Mouse (Mus musculus): Measurements from ENCODE around the gene Gbf1.

Gbf1 gene

GRCm38 (mm10) chr19:46331326-46331725 lies 179.0 kb downstream of the Gbf1 start:
- no peak for DNase-seq (ENCODE audit: low read depth)

- DNase-seq (ENCODE audit: low read depth), result no peak
These were observed 179.6 kb downstream of the Gbf1 start for GRCm38 (mm10) chr19:46331936-46332335.

DNA sequence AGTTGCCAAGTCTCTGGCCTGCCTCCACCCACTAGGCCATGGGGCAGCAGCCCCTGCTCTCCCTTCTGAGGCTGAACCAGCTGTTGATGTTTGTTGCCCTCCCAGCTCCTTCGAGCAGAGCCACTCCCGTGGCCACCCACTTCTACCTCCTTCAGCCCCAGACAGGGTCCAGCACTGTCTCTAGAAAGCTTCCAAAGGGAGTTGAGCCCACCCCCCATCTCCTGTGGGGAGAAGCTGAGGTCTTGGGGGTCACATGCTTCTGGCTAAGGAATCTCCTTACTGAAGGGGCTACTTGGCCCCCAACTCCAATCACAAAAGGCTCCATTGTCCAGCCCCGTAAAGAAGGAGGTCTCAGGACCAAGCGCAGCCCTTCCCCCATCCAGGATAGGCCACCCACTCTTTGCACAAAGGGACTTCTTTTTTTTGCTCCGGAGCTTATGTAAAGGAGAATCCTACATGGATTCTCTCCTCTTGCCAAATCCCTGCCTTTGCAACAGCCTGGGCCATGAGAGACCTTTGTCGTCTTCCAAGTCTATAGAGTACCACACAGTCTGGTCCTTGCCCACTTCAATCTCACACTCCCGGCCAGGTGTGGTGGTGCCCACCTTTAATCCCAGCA lies 180.5 kb downstream of the Gbf1 start:
- no peak for DNase-seq (ENCODE audit: low read depth)

GRCm38 (mm10) chr19:46333906-46334305 lies 181.6 kb downstream of the Gbf1 start:
- no peak for DNase-seq (ENCODE audit: low read depth)

Data from NIH3T3 (cell line).